Mouse (Mus musculus): Measurements from ENCODE around the gene Tnpo3. TPM values are rescaled to one million over a fixed set of nuclear protein-coding genes. Genes with fewer than 3 reads are reported as not detected.
A peak's percentile ranks its signal among the peaks of the same experiment; 100 is the strongest.

Gene Tnpo3
- polyA plus RNA-seq, 1 experiment from 2014 or later = 98.2 TPM

DNA sequence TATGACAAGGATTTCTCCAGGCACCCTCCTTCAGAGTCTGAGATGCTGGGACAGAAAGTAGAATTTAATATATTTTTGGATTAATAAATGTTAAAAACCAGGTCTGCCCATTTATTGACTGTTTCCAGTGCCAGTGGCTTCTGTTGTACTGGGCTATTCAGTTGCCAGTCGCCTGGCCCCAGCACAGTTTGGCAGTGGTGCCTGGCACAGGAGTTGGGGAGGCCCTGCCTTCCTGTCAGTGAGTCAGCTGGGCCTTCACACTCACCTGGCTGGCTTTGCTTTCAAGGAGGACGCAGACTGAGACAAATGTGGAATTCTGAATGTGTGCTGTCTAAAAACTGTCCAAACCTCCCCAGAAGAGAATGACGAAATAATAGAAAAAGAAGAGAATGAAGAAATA is 72.5 kb downstream of the Tnpo3 start:
- H3K27me3 ChIP-seq (replicated peaks) = no peaks in the 10 kb centered on the region
- no peak overlapping the region for H3K4me2 ChIP-seq (replicated peaks)
- H3K9me3 ChIP-seq = no peaks in the 10 kb centered on the region
- H3K9ac ChIP-seq = no peak overlapping the region
- no peaks in the 10 kb centered on the region for H3K4me1 ChIP-seq
- H3K4me3 ChIP-seq = no peak overlapping the region
- no peak for ATAC-seq (ENCODE audit: low FRiP score, low read depth)
- 90% methylated on average over 3 of the region's 3 CpGs for WGBS
- H3K27ac ChIP-seq = no peak overlapping the region
- peaks cover 21% of the 10 kb centered on the region for H3K36me3 ChIP-seq

DNA sequence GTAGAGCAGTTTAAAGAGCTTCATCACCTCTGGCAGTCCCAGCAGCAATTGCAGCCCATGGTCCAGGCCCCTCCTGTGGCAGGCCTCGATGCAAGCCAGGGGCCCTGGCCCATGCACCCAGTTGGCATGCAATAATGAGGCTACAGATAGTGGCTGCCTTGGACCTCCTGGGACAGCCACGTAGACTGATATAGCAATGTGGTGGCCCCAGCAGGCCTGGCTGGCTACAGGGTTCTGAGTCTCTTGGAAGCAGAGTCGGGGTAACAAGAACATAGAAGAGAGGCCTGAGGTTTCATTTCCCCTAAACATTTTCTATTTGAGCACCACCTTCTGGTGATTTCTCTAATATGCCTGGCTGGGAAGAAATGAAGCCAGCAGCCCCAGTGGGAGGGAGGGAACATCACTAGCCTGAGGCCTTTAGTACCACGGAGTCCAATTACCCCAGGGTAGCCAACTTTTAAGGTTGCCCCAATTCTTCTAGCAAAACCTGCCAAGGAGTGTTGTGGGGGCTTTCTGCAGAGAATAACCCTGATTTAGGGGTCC is 73.0 kb downstream of the Tnpo3 start:
- H3K9ac ChIP-seq = no peak overlapping the region
- no peak for ATAC-seq (ENCODE audit: low FRiP score, low read depth)
- H3K4me2 ChIP-seq (replicated peaks) = no peak overlapping the region
- H3K9me3 ChIP-seq = no peaks in the 10 kb centered on the region
- WGBS = 80% methylated on average over 4 of the region's 4 CpGs
- no peaks in the 10 kb centered on the region for H3K4me1 ChIP-seq
- H3K27me3 ChIP-seq (replicated peaks) = no peaks in the 10 kb centered on the region
- no peak overlapping the region for H3K4me3 ChIP-seq
- peaks cover 16% of the 10 kb centered on the region for H3K36me3 ChIP-seq
- H3K27ac ChIP-seq = no peak overlapping the region

DNA sequence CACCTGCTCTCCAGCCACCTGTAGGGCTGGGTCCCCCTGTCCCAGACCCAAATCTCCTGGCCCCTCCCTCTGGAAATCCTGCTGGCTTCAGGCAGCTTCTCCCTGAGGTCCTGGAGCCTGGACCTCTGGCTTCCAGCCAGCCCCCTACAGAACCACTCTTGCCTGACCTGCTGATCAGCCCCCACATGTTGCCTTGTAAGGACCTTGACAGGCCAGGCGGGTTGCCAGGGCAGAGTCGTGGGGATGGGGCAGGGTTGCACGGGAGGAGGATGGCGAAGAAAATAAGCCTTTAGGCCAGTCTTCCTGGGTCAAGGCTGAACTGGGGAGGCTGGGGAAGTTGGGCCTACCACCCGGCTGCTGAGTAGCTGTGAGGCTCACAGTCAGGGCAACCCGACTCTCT is 74.4 kb downstream of the Tnpo3 start:
- 80% methylated on average over 6 of the region's 6 CpGs for WGBS
- no peak overlapping the region for H3K9ac ChIP-seq

DNA sequence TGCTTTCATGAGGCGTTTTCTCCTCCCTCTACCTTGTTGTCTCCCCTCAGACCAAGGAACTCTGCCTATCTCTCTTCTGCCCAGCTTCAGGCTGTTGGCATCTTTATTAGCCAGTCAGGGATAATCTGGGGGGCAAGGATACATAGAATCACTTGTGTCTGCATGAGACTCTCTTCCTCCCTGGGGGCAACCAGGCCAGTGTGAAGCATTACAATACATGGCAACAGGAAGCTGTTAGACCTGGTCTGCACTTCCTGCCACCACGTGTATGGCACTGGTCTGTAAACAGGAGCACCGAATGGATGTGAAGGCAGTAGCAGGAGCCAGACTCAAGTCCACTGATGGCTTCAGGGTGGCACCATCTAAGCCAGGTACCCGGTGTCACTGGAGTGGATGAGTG is 79.6 kb downstream of the Tnpo3 start:
- WGBS = 64% methylated on average over 4 of the region's 4 CpGs
- H3K9me3 ChIP-seq = no peaks in the 10 kb centered on the region
- no peaks in the 10 kb centered on the region for H3K36me3 ChIP-seq
- no peak overlapping the region for H3K27ac ChIP-seq
- H3K9ac ChIP-seq = no peak overlapping the region
- no peak overlapping the region for H3K4me2 ChIP-seq (replicated peaks)
- ATAC-seq (ENCODE audit: low FRiP score, low read depth) = no peak
- peaks cover 55% of the 10 kb centered on the region for H3K27me3 ChIP-seq (replicated peaks)
- H3K4me3 ChIP-seq = no peak overlapping the region
- H3K4me1 ChIP-seq = peaks cover 26% of the 10 kb centered on the region

More for the DNA sequence above, 74.4 kb downstream of the Tnpo3 start:
- Histone ChIP-seq H3K36me3 (peaks cover 7% of the 10 kb centered on the region; the same call in 1 of the 2 replicates), H3K9me3 (no peaks in the 10 kb centered on the region), H3K4me2 (replicated peaks) (no peak overlapping the region), H3K27me3 (replicated peaks) (peaks cover 10% of the 10 kb centered on the region), H3K4me3 (no peak overlapping the region), H3K4me1 (no peaks in the 10 kb centered on the region), H3K27ac (no peak overlapping the region)
- ATAC-seq (ENCODE audit: low FRiP score, low read depth) = no peak

DNA sequence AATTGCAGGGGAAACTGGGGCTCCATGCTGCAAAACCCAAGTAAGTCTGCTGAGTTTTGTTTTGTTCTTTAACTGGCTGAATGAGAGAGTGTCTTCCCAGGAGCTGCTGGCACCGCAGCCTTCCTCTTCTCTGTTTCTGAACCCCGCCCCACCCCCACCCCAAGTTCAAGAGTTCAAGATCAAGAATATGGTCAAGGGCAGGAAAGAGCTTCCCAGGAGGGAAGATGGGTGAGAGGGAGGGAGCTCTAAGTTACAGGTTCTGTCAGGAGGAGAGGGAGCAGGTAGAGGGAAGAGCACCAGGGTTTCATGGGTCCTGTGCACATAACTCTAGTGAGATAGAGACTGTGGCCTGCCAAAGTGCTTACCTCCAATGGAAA is 80.3 kb downstream of the Tnpo3 start:
- H3K9me3 ChIP-seq = no peaks in the 10 kb centered on the region
- peaks cover 55% of the 10 kb centered on the region for H3K27me3 ChIP-seq (replicated peaks)
- no peak overlapping the region for H3K9ac ChIP-seq
- H3K4me1 ChIP-seq = peaks cover 26% of the 10 kb centered on the region
- H3K27ac ChIP-seq = no peak overlapping the region
- no peak overlapping the region for H3K4me2 ChIP-seq (replicated peaks)
- ATAC-seq (ENCODE audit: low FRiP score, low read depth) = no peak
- WGBS = 38% methylated on average over 2 of the region's 2 CpGs
- no peak overlapping the region for H3K4me3 ChIP-seq
- H3K36me3 ChIP-seq = no peaks in the 10 kb centered on the region

DNA sequence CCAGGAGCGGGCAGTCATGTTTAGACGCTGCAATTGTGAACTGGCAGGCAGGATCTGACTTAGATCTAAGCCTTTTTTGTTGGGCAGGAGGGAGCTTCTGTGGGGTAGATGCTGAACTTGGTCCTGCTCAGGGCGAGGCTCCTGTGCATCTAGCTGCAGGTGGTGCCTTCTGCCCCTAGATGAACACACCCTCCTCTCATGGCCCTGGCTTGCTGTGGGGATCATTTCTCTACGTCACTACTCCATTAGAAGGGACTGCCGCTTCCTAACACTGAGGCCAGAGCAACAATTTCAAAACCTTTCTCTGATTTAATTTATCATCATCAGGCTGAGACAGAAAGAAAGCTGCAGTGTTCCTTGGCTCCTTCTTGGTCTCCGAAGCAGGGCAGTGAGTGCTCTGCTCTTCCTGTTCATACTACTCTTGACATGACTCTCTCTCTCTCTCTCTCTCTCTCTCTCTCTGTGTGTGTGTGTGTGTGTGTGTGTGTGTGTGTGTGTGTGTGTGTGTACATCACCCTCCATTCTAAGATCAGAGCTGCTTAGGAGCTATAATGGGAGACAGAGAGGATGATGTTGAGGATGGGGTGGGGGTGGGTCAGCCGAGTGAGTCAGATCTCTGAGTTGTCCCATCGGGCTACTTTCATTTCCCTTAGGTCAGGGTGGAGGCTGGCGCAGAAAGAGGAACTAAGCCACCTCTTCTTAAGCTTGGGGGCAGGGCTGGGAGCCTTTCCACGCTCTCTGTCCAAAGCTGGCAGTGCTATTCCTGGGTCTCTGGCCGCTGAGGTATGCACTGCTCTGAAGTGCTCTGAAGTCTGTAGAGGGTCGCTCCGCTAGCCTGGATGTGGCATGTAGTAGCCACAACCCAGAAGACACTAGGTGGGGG is 80.9 kb downstream of the Tnpo3 start:
- H3K36me3 ChIP-seq = no peaks in the 10 kb centered on the region
- H3K4me3 ChIP-seq = no peak overlapping the region
- no peak overlapping the region for H3K4me2 ChIP-seq (replicated peaks)
- H3K9ac ChIP-seq = no peak overlapping the region
- H3K27me3 ChIP-seq (replicated peaks) = peaks cover 55% of the 10 kb centered on the region
- no peak for ATAC-seq (ENCODE audit: low FRiP score, low read depth)
- H3K9me3 ChIP-seq = no peaks in the 10 kb centered on the region
- no peak overlapping the region for H3K27ac ChIP-seq
- WGBS = 26% methylated on average over 13 of the region's 13 CpGs
- H3K4me1 ChIP-seq = peaks cover 26% of the 10 kb centered on the region

DNA sequence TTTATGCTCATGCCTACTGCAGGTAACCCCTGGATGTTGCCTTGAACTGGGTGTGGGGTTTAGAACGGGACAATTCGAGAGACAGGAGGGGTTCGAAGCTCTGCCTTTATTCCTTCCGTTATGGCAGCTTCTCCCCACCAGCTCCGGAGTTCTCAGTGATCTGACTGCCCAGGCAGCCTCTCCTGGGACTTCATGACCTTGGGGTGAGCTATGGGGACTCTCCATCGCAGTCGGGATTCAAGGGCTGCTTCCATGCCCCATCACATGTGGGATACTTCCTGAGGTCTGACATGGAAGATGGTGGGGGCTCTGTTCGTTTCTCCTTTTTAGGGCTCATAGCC is 81.6 kb downstream of the Tnpo3 start:
- H3K9ac ChIP-seq = no peak overlapping the region
- no peak for ATAC-seq (ENCODE audit: low FRiP score, low read depth)
- no peak overlapping the region for H3K27ac ChIP-seq
- H3K9me3 ChIP-seq = no peaks in the 10 kb centered on the region
- H3K4me1 ChIP-seq = peaks cover 26% of the 10 kb centered on the region
- peaks cover 55% of the 10 kb centered on the region for H3K27me3 ChIP-seq (replicated peaks)
- no peaks in the 10 kb centered on the region for H3K36me3 ChIP-seq
- WGBS = 10% methylated on average over 8 of the region's 8 CpGs
- peak overlapping the region; percentile 98 for H3K4me2 ChIP-seq (replicated peaks)
- peak overlapping the region; percentile 5; the same call in 1 of the 2 replicates for H3K4me3 ChIP-seq

DNA sequence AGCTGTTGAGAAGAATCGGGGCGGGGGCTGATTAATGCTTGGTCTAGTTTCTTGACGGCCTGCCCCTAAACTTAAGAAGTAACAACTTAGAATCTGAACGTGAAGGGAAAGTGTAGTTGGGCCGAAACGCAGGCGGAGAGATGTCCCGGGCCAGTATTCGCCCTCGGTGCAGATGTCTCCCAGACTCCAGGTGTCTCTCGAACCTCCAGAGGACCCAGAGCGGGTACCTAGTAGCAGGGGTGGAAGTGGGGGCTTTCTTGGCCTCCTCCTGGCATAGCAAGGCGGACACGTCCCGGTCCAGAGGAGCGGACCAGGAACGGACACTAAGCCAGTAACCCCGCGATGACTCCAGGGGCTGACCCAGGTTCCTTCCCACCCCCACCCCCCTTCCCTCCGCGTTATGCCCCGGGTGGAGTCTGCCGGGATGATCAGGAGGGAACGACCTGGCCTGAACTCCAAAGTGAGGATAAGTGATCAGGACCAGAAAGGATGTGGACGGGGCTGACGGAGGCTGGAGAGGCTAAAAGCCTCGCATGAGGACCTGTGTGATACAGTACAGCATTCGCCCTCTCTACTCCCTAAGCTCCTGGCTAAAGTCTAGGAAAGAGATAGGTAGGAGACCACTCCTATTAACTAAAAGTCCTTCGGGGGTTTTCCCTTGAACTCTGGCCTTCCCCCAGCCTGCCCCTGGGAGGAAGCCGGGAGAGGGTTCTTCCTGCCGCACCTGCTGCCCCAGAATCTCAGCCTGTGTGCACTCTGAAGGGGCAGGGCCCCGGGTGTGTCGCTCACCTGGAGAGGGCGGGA is 82.1 kb downstream of the Tnpo3 start:
- Histone ChIP-seq H3K27me3 (replicated peaks) (peaks cover 55% of the 10 kb centered on the region), H3K9ac (no peak overlapping the region), H3K9me3 (no peaks in the 10 kb centered on the region), H3K27ac (no peak overlapping the region), H3K4me2 (replicated peaks) (peak overlapping the region; percentile 98), H3K4me3 (peak overlapping the region; percentile 49), H3K4me1 (peaks cover 26% of the 10 kb centered on the region), H3K36me3 (no peaks in the 10 kb centered on the region)
- 4% methylated on average over 34 of the region's 34 CpGs for WGBS
- no peak for ATAC-seq (ENCODE audit: low FRiP score, low read depth)

DNA sequence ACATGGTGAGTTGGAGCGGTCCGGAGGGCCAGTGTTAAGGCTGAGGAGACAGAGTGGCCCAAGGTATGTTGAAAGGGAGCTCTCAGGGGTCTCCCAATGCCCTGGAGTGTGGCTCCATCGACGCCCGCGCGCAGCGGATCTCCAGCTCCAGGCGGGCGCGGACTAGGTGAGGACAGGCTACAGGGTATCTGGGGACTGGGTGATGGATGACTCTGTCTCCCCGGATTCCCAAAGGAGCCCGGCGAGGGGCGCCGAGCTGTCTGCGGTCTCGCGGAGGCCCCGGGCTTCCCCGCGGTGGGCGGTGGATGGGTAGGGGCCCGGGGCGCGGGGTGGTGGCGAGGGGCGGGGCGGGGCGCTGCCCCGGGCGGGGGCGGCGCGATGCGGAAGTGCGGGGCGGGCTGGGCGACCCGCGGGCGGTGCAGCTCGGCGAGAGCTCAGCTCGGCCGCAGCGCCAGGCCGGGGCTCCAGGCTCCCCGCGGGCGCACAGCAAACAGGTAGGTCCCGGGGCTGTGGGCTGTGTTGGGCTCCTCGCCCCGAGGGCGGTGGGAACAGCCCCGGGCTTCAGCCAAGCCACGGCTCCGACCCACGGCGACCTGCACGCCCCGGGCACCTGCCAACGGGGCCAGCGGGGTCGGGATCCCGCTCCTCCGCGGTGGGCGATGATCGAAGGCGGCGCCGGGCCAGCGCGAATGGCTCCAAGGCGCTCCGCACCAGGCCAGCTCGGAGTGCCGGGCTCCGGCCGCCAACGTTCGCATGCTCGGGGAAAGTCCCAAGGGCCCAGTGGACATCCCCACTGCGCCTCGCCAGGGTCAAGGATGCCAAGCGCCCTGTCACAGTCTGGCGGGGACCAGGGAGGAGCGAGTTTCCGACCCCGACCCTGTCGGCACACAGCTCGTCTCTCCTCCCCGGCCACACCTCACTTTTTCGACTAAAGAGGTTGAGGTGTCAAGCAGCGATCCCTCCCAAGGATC is 83.1 kb downstream of the Tnpo3 start, which contains the start of gene Irf5:
Irf5 (plus strand) TSS at position 345 of the 971 bp plus-strand sequence.
- Histone ChIP-seq H3K36me3 (no peaks in the 10 kb centered on the region), H3K4me2 (replicated peaks) (peak within 1 kb of the TSS; percentile 98), H3K27ac (no peak within 1 kb of the TSS), H3K4me1 (peaks cover 26% of the 10 kb centered on the region), H3K4me3 (peak within 1 kb of the TSS; percentile 49), H3K27me3 (replicated peaks) (peaks cover 55% of the 10 kb centered on the region), H3K9ac (peak within 1 kb of the TSS; percentile 57), H3K9me3 (no peaks in the 10 kb centered on the region)
- WGBS = under 1% methylated on average over 80 of the region's 96 CpGs
- ATAC-seq (ENCODE audit: low FRiP score, low read depth) = peak; percentile 68

DNA sequence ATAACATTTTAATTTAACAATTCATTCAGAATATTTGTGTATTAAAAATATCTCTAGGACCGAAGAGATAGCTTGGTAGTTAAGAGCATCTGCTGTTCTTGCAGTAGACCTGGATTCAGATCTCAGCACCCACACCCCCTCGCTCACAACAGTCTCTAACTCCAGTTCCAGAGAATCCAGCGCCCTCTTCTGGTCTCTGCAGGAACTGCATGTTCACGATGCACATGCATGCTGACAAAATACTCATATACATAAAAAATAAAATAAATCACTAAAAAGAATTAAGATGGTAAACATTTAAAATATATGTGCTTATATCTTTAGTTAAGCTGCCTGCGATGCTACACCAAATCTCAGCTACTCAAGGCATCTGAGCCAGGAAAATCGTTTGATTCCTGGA is 84.4 kb downstream of the Tnpo3 start:
- Histone ChIP-seq H3K4me1 (peaks cover 26% of the 10 kb centered on the region), H3K4me2 (replicated peaks) (no peak overlapping the region), H3K27me3 (replicated peaks) (peaks cover 45% of the 10 kb centered on the region), H3K9me3 (no peaks in the 10 kb centered on the region), H3K27ac (no peak overlapping the region), H3K36me3 (no peaks in the 10 kb centered on the region), H3K9ac (no peak overlapping the region), H3K4me3 (no peak overlapping the region)
- WGBS = 70% methylated on average over 6 of the region's 6 CpGs
- no peak for ATAC-seq (ENCODE audit: low FRiP score, low read depth)

DNA sequence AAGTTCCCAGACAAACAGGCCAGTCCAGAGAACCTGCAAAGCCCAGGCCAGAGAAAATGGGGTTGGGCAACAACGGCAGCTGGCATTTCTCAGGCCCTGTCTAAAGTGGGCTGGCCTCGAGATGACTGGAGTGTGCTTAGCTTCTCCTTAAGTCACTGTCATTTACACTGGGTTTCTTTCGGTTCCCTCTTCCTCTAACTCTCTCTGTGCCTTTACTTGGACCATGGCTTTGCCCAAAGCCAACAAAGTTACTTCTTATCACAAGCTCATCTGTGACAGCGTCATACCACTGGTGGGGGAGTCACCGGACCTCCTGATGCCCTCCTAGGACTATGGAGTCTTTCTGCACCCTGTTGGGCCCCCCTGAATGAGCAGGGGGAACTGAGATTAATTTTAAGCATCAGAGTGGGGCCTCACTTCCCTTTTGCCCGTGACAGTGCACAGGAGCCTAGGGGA is 85.6 kb downstream of the Tnpo3 start:
- H3K9me3 ChIP-seq = 0 out of 2 replicates have a peak, but pooled peaks cover 4% of the 10 kb centered on the region
- no peak overlapping the region for H3K4me2 ChIP-seq (replicated peaks)
- 72% methylated on average over 6 of the region's 6 CpGs for WGBS
- no peak for ATAC-seq (ENCODE audit: low FRiP score, low read depth)
- no peak overlapping the region for H3K4me3 ChIP-seq
- H3K9ac ChIP-seq = no peak overlapping the region
- H3K4me1 ChIP-seq = peaks cover 21% of the 10 kb centered on the region
- peaks cover 33% of the 10 kb centered on the region for H3K27me3 ChIP-seq (replicated peaks)
- H3K36me3 ChIP-seq = no peaks in the 10 kb centered on the region
- no peak overlapping the region for H3K27ac ChIP-seq

All from neural tube, embryonic 12.5 days (tissue).